Mouse (Mus musculus): ENCODE measurements around the gene St3gal6.

DNA sequence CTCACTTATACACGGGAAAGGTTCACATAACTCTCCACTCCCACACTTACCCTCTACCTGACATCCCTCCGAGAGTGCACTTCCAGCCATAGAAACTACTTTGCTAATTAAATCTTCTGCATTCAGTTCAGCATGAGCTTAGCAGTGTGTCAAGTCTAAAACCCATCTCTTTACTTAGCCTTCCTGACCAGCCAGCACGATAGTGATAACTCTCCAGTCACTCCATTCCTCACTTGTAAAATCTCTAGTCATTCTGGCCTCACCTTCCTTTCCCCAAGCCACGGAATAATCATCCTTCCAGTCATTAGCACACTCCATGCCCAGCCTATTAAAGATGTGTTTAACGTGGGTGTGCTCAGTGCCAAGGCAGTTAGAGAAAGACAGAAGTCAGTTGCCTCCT, 9.7 kb upstream of the St3gal6 start:
- TF ChIP-seq HCFC1 (IDR thresholded peaks at IDR 0.05; ENCODE audit: borderline replicate concordance, insufficient read depth, low read length) (no peak), ZNF384 (IDR thresholded peaks at IDR 0.05; ENCODE audit: low read depth, low read length) (no peak)
